Mouse (Mus musculus) kidney, adult 2 months (tissue): ENCODE measurements at regions not wholly inside any gene's neighbourhood (a gene's known extent, or its start where the extent isn't known, plus 50 kb on each side); places are given as distances from the start of the nearest gene placed in this dataset.

ENCODE experiments used
- CTCF ChIP-seq: fragments of 200-500 bp; conservative IDR thresholded peaks from 2 replicates; pipeline ENCODE4 v1.5.1; 2011; ENCODE audit warnings: low read depth, mild to moderate bottlenecking, control low read depth, low read length, moderate library complexity, mixed read lengths; ENCODE audit not compliant: insufficient read depth, insufficient read length
- POLR2A ChIP-seq: fragments of 200-500 bp; IDR thresholded peaks from one replicate; pipeline ENCODE4 v1.6.1; 2011; ENCODE audit warnings: low read depth, low read length, control low read depth

GRCm38 (mm10) chr4:50041476-50041875 lies 195.9 kb upstream of the Grin3a start:
- TF ChIP-seq CTCF (no peak), POLR2A (no peak)
